In genomic region chr1:74028881-74029266, GRCm38 (mm10) we compare ENCODE assay signal across 9 mouse cellular contexts.
DNase-seq lines count a peak whose midpoint lies in the region; ATAC-seq lines count a peak whose summit lies in the region.
"Had no signal": no experiment of that assay in that cellular context is flagged by ENCODE, and none has a peak within 500 bp of the region (broad histone marks: within the 10 kb centered on the region; RNA-seq: fewer than 3 reads in every experiment).

No protein-coding gene starts in this region.

- H3K9ac ChIP-seq in hindbrain, embryonic 14.5 days = no peak overlapping the region
- 0 out of 2 replicates have a peak overlapping the region, but pooled peaks have one; percentile 23 for H3K9ac ChIP-seq in heart, embryonic 15.5 days
- peak overlapping the region; percentile 17 for H3K9ac ChIP-seq in lung, embryonic 16.5 days (ENCODE audit: low read length)
- H3K9ac ChIP-seq in midbrain, embryonic 15.5 days = no peak overlapping the region
- H3K9ac ChIP-seq: embryonic facial prominence, embryonic 15.5 days had no signal

- H3K4me2 ChIP-seq in hindbrain, embryonic 14.5 days (replicated peaks) = no peak overlapping the region
- H3K4me2 ChIP-seq in heart, embryonic 15.5 days = no peak overlapping the region; the same call in 1 of the 2 replicates
- peak overlapping the region; percentile 6; the same call in 1 of the 2 replicates for H3K4me2 ChIP-seq in lung, embryonic 16.5 days (ENCODE audit: low read depth, low read length)
- H3K4me2 ChIP-seq in midbrain, embryonic 15.5 days = no peak overlapping the region
- H3K4me2 ChIP-seq: embryonic facial prominence, embryonic 15.5 days had no signal

- peaks cover 83% of the 10 kb centered on the region for H3K4me1 ChIP-seq in hindbrain, embryonic 10.5 days (replicated peaks)
- H3K4me1 ChIP-seq in hindbrain, embryonic 14.5 days (replicated peaks; ENCODE audit: control insufficient read depth, insufficient read depth, low read length) = peaks cover 13% of the 10 kb centered on the region
- peaks cover 100% of the 10 kb centered on the region for H3K4me1 ChIP-seq in heart, embryonic 15.5 days (replicated peaks)
- H3K4me1 ChIP-seq in lung, embryonic 16.5 days (replicated peaks; ENCODE audit: control insufficient read depth, insufficient read depth, low read length) = peaks cover 98% of the 10 kb centered on the region
- peaks cover 13% of the 10 kb centered on the region for H3K4me1 ChIP-seq in midbrain, embryonic 15.5 days

- H3K36me3 ChIP-seq in hindbrain, embryonic 10.5 days = no peaks in the 10 kb centered on the region
- H3K36me3 ChIP-seq in hindbrain, embryonic 14.5 days (replicated peaks; ENCODE audit: control insufficient read depth, insufficient read depth) = no peaks in the 10 kb centered on the region
- no peaks in the 10 kb centered on the region for H3K36me3 ChIP-seq in heart, embryonic 15.5 days
- no peaks in the 10 kb centered on the region for H3K36me3 ChIP-seq in lung, embryonic 16.5 days (ENCODE audit: control insufficient read depth, insufficient read depth, low read length)
- no peaks in the 10 kb centered on the region for H3K36me3 ChIP-seq in midbrain, embryonic 15.5 days (replicated peaks)
- H3K36me3 ChIP-seq: embryonic facial prominence, embryonic 15.5 days had no signal

- no peak for DNase-seq in hindbrain, embryonic 10.5 days (ENCODE audit: low spot score)
- no peak for DNase-seq in hindbrain, embryonic 14.5 days (ENCODE audit: low spot score)
- peak; percentile 79 to 85 for DNase-seq in adrenal gland, postnatal 36 days
- no peak for DNase-seq in urinary bladder, adult 2 months (ENCODE audit: low spot score)

- no peak overlapping the region for H3K4me3 ChIP-seq in hindbrain, embryonic 10.5 days
- no peak overlapping the region for H3K4me3 ChIP-seq in hindbrain, embryonic 14.5 days (replicated peaks; ENCODE audit: low read length)
- H3K4me3 ChIP-seq in heart, embryonic 15.5 days = no peak overlapping the region
- no peak overlapping the region for H3K4me3 ChIP-seq in lung, embryonic 16.5 days (ENCODE audit: low read length)
- H3K4me3 ChIP-seq in midbrain, embryonic 15.5 days = no peak overlapping the region
- H3K4me3 ChIP-seq: embryonic facial prominence, embryonic 15.5 days had no signal

- 0 out of 2 replicates have a peak overlapping the region, but pooled peaks have one; percentile 12 for H3K27ac ChIP-seq in hindbrain, embryonic 10.5 days
- H3K27ac ChIP-seq in hindbrain, embryonic 14.5 days = no peak overlapping the region
- peak overlapping the region; percentile 93 for H3K27ac ChIP-seq in heart, embryonic 15.5 days
- peak overlapping the region; percentile 97 for H3K27ac ChIP-seq in lung, embryonic 16.5 days (ENCODE audit: low read length)
- H3K27ac ChIP-seq in midbrain, embryonic 15.5 days = no peak overlapping the region

- no peak for ATAC-seq in hindbrain, embryonic 14.5 days (ENCODE audit: low FRiP score)
- no peak for ATAC-seq in heart, embryonic 15.5 days (replicated peaks; ENCODE audit: insufficient number of reproducible peaks, insufficient read depth, low FRiP score, low read depth)
- no peak for ATAC-seq in lung, embryonic 16.5 days (ENCODE audit: low read depth)
- no peak for ATAC-seq in midbrain, embryonic 15.5 days (replicated peaks)
- no peak for ATAC-seq in activated CD4-positive, CD25-positive, alpha-beta regulatory T cell, adult 4 months

- no peaks in the 10 kb centered on the region for H3K9me3 ChIP-seq in hindbrain, embryonic 10.5 days
- H3K9me3 ChIP-seq in hindbrain, embryonic 14.5 days (ENCODE audit: control insufficient read depth, low read length) = no peaks in the 10 kb centered on the region
- H3K9me3 ChIP-seq in heart, embryonic 15.5 days (replicated peaks) = no peaks in the 10 kb centered on the region
- no peaks in the 10 kb centered on the region for H3K9me3 ChIP-seq in lung, embryonic 16.5 days (ENCODE audit: control insufficient read depth, low read length)
- no peaks in the 10 kb centered on the region for H3K9me3 ChIP-seq in midbrain, embryonic 15.5 days
- H3K9me3 ChIP-seq: embryonic facial prominence, embryonic 15.5 days had no signal

- 88% methylated on average over 5 of the region's 5 CpGs for WGBS in hindbrain, embryonic 10.5 days
- 75% methylated on average over 5 of the region's 5 CpGs for WGBS in hindbrain, embryonic 14.5 days
- WGBS in heart, embryonic 15.5 days = 50% methylated on average over 5 of the region's 5 CpGs
- 53% methylated on average over 5 of the region's 5 CpGs for WGBS in lung, embryonic 16.5 days
- 81% methylated on average over 5 of the region's 5 CpGs for WGBS in midbrain, embryonic 15.5 days

- no peaks in the 10 kb centered on the region; the same call in 1 of the 2 replicates for H3K27me3 ChIP-seq in hindbrain, embryonic 10.5 days (ENCODE audit: insufficient read depth, poor library complexity, severe bottlenecking)
- H3K27me3 ChIP-seq in hindbrain, embryonic 14.5 days (ENCODE audit: control insufficient read depth, insufficient read depth, low read length) = no peaks in the 10 kb centered on the region
- no peaks in the 10 kb centered on the region for H3K27me3 ChIP-seq in heart, embryonic 15.5 days
- no peaks in the 10 kb centered on the region for H3K27me3 ChIP-seq in lung, embryonic 16.5 days (ENCODE audit: control insufficient read depth, insufficient read depth, low read depth, low read length)
- no peaks in the 10 kb centered on the region for H3K27me3 ChIP-seq in midbrain, embryonic 15.5 days (replicated peaks)
- H3K27me3 ChIP-seq: embryonic facial prominence, embryonic 15.5 days had no signal

Comparison
In these comparisons a context has a peak if more than half of its experiments do, and no peak if none do; other contexts are left out.
1. H3K27ac ChIP-seq: peak in hindbrain, embryonic 10.5 days (single experiment), heart, embryonic 15.5 days (single experiment) and lung, embryonic 16.5 days (single experiment); none in hindbrain, embryonic 14.5 days (single experiment) and midbrain, embryonic 15.5 days (single experiment).
2. DNase-seq: peak in adrenal gland, postnatal 36 days (2 of 2); none in hindbrain, embryonic 10.5 days (single experiment), hindbrain, embryonic 14.5 days (single experiment) and urinary bladder, adult 2 months (single experiment).
3. H3K9ac ChIP-seq: peak in heart, embryonic 15.5 days (single experiment) and lung, embryonic 16.5 days (single experiment); none in hindbrain, embryonic 14.5 days (single experiment) and midbrain, embryonic 15.5 days (single experiment).